Comparison of ENCODE assay signal across 8 mouse cellular contexts in the genomic region with DNA sequence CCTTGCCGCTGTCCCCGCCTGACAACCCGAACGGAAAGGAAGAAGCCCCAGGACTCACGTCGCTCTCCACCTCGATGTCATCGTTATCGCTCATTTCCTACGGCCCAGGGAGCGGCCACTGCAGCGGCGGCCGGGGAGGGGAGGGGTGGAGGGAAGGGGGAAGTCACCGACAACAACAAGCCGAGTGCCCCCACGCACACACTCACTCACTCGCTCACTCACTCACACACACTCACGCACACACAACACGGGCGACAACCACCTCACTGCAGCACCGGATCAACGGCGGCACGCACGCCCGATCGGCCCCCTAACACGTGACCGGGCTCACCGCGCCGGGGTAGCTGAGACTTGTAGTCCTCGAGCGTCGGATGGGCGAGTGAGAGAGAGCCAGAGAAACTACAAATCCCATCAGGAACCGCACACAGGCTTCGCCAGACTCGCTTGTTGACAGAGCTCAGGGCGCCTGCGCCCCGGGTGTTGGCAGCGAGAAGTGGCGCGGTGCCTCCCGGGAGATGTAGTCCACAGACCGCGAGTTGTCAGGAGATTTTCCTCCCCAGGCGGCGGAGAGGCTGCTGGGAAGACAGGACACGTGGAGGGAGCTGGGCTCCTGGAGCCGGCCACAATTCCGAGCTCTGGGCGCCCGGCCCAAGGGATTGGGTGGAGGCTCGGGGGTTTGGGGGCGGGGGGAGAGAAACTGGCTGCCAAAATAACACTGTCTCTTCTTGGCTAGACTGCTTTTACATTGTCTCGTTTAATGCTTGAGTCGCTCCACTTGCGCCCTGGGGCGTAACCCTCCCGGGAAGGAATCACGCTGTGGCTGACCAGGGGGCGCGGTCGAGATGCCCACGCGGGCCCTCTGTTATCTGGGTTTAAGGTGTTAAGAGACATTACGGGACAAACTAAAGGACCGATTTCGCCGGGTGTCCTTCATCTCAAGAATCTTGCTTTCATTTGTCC. TPM values are rescaled to one million over a fixed set of nuclear protein-coding genes. Genes with fewer than 3 reads are reported as not detected.
DNase-seq lines count a peak whose midpoint lies in the region; ATAC-seq lines count a peak whose summit lies in the region.

A gene (minus strand): TSS at position 270 of the 960 bp plus-strand sequence.

- peak within 1 kb of the TSS; percentile 89 for H3K4me2 ChIP-seq in hindbrain, embryonic 15.5 days

- H3K27me3 ChIP-seq in hindbrain, embryonic 15.5 days = 0 out of 2 replicates have a peak, but pooled peaks cover 5% of the 10 kb centered on the region

- H3K9ac ChIP-seq in hindbrain, embryonic 15.5 days = peak within 1 kb of the TSS; percentile 79

- peak within 1 kb of the TSS; percentile 80 for H3K27ac ChIP-seq in hindbrain, embryonic 15.5 days (replicated peaks)

- ATAC-seq in hindbrain, embryonic 15.5 days (ENCODE audit: low FRiP score, low read depth) = peak; percentile 99

- DNase-seq in T-cell, adult 2 months (ENCODE audit: low spot score) = peak; percentile 98
- DNase-seq in cerebellum, postnatal 36 days = peak; percentile 99 to 100
- DNase-seq in frontal cortex, postnatal 36 days (ENCODE audit: low spot score in 2 of 2) = peak; percentile 99 to 100
- DNase-seq in left cerebral cortex, adult 11 months (ENCODE audit: low spot score) = peak; percentile 99
- DNase-seq in lung, postnatal 4 days = peak; percentile 99 to 100
- peak; percentile 98 for DNase-seq in retina, postnatal 7 days (ENCODE audit: low read depth, low spot score)
- DNase-seq in urinary bladder, adult 2 months (ENCODE audit: low spot score) = peak; percentile 92

- 0% methylated on average over 73 of the region's 73 CpGs for WGBS in hindbrain, embryonic 15.5 days

- no peaks in the 10 kb centered on the region for H3K9me3 ChIP-seq in hindbrain, embryonic 15.5 days

- peak within 1 kb of the TSS; percentile 94 for H3K4me3 ChIP-seq in hindbrain, embryonic 15.5 days

- peaks cover 11% of the 10 kb centered on the region; the same call in 1 of the 2 replicates for H3K36me3 ChIP-seq in hindbrain, embryonic 15.5 days

- H3K4me1 ChIP-seq in hindbrain, embryonic 15.5 days (replicated peaks) = peaks cover 25% of the 10 kb centered on the region

RNA-seq across cellular contexts. Expression of the gene that starts here (rescaled TPM):
- polyA plus RNA-seq in hindbrain, embryonic 15.5 days (2015; fragmentation: Nextera tagmentation; extraction: Ambion mirVana) = 21.4 and 22.5 TPM in 2 replicates
- polyA plus RNA-seq in urinary bladder, adult 2 months (2012; rRNA removed) = 42.5 and 57.7 TPM in 2 replicates

Comparison
In these comparisons a context has a peak if more than half of its experiments do, and no peak if none do; other contexts are left out.
1. Peak in every context shown above with its lines: DNase-seq, ATAC-seq, H3K4me3 ChIP-seq and H3K27ac ChIP-seq.